Mouse (Mus musculus) hindbrain, embryonic 15.5 days (tissue): Measurements from ENCODE around the gene Eps15. TPM values are rescaled to one million over a fixed set of nuclear protein-coding genes. Genes with fewer than 3 reads are reported as not detected.
A peak's percentile ranks its signal among the peaks of the same experiment; 100 is the strongest.

Experiments
- ATAC-seq: fragments of 200-750 bp; cut with Nextera tagmentation; 2 replicates; pipeline ENCODE4 v1.8.0; 2017; ENCODE audit warnings: low read depth, moderate number of reproducible peaks, moderate TSS enrichment; ENCODE audit not compliant: low FRiP score
- H3K27ac ChIP-seq: fragments of 300-500 bp; sonication (generic); replicated peaks from 2 replicates; pipeline ENCODE4 v1.5.1; 2015; ENCODE audit warnings: mild to moderate bottlenecking, inconsistent platforms
- H3K27me3 ChIP-seq: fragments of 300-500 bp; sonication (generic); 2 replicates; pipeline ENCODE4 v1.6.1; 2015; ENCODE audit warnings: control low read depth, inconsistent platforms
- H3K36me3 ChIP-seq: fragments of 300-500 bp; sonication (generic); 2 replicates; pipeline ENCODE4 v1.6.1; 2015; ENCODE audit warnings: control low read depth, inconsistent platforms
- H3K4me1 ChIP-seq: fragments of 300-500 bp; sonication (generic); replicated peaks from 2 replicates; pipeline ENCODE4 v1.6.1; 2015; ENCODE audit warnings: control low read depth, inconsistent platforms
- H3K4me2 ChIP-seq: fragments of 300-500 bp; sonication (generic); 2 replicates; pipeline ENCODE4 v1.6.1; 2015; ENCODE audit warnings: moderate library complexity, mild to moderate bottlenecking, inconsistent platforms
- H3K4me3 ChIP-seq: fragments of 300-500 bp; sonication (generic); 2 replicates; pipeline ENCODE4 v1.5.1; 2015; ENCODE audit warnings: mild to moderate bottlenecking, inconsistent platforms
- H3K9ac ChIP-seq: fragments of 300-500 bp; sonication (generic); 2 replicates; pipeline ENCODE4 v1.6.1; 2015; ENCODE audit warnings: inconsistent platforms
- H3K9me3 ChIP-seq: fragments of 300-500 bp; sonication (generic); 2 replicates; pipeline ENCODE4 v1.6.1; 2016; ENCODE audit warnings: control low read depth, inconsistent platforms
- WGBS: fragments of 180-500 bp; shearing (Covaris S2); methylation state at CpG from one replicate; pipeline ENCODE4 v1.1.7; 2015; 5-methylcytosine and 5-hydroxymethylcytosine counted together
- polyA plus RNA-seq: library from polyadenylated mRNA; unstranded; fragments of >200 nt; fragmentation: Nextera tagmentation; extraction: Ambion mirVana; gene quantifications from 2 replicates; pipeline ENCODE4 v1.2.1, GENCODE M21; 2015

The Eps15 gene
- polyA plus RNA-seq, 1 experiment from 2014 or later = 65.2 TPM

DNA sequence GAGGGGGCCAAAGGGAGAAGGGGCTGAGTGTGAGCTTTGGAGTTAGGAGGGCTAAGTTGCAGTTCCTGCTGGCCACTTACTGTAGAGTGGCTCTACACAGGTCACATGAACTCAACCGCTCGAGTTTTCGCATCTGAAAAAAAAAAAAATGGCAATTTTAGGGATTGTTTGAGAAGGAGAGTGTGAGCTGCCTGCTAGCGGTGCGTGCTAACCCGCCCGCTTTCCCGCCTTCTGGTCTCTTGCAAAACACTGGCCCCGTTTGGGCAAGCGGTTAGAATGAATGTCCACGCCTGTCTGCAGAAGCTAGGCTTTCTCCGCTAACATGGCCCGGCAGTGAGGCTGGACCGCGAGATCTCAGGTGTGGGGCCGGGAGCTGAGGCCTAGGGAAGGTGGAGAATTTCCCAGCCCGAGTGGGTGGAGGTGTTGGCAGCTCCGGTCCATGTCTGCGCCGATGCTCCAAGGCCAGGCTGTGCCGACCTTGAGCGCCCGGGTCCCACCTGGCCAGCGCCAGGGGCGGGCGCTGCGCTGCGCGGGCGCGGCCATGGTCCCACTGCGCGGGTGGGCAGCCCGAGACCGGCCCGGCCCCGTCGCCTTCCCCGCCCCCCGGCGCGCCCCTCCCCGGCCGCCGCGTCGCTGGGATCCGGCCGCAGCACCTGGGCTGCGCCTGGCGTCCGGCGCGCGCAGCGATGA is 126.6 kb downstream of the Eps15 start, which contains the start of gene Ttc39a:
TSS of gene Ttc39a (plus strand) at position 138 of the 690 bp plus-strand sequence.
- Histone ChIP-seq H3K36me3 (no peaks in the 10 kb centered on the region), H3K4me2 (peak within 1 kb of the TSS; percentile 91), H3K4me1 (peaks cover 17% of the 10 kb centered on the region), H3K27me3 (no peaks in the 10 kb centered on the region), H3K9ac (peak within 1 kb of the TSS; percentile 72), H3K9me3 (no peaks in the 10 kb centered on the region), H3K4me3 (peak within 1 kb of the TSS; percentile 65), H3K27ac (no peak within 1 kb of the TSS)
- WGBS = under 1% methylated on average over 38 of the region's 56 CpGs
- ATAC-seq = peak; percentile 81

DNA sequence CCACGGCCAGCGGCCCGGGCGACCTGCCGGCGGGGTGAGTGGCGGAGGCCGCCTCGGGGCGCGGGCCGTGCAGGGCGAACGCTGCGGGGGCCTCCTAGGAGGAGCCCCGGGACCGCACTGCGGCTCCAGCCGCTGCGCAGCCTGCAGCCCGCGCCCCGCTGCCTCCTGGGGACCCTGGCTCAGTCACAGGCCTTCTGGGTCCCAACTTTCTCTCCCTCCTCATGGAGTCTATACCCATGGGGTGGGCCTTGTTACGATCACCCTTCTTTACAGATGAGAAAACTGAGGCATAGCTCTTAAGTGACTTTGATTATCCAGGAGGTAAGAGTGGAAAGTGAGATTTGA is 127.1 kb downstream of the Eps15 start:
- 3% methylated on average over 24 of the region's 24 CpGs for WGBS
- Histone ChIP-seq H3K9me3 (no peaks in the 10 kb centered on the region), H3K36me3 (no peaks in the 10 kb centered on the region), H3K4me1 (peaks cover 17% of the 10 kb centered on the region), H3K27me3 (no peaks in the 10 kb centered on the region), H3K27ac (no peak overlapping the region), H3K4me2 (peak overlapping the region; percentile 91), H3K9ac (peak overlapping the region; percentile 72), H3K4me3 (peak overlapping the region; percentile 65)
- ATAC-seq = peak; percentile 58; the same call in 1 of the 2 replicates

DNA sequence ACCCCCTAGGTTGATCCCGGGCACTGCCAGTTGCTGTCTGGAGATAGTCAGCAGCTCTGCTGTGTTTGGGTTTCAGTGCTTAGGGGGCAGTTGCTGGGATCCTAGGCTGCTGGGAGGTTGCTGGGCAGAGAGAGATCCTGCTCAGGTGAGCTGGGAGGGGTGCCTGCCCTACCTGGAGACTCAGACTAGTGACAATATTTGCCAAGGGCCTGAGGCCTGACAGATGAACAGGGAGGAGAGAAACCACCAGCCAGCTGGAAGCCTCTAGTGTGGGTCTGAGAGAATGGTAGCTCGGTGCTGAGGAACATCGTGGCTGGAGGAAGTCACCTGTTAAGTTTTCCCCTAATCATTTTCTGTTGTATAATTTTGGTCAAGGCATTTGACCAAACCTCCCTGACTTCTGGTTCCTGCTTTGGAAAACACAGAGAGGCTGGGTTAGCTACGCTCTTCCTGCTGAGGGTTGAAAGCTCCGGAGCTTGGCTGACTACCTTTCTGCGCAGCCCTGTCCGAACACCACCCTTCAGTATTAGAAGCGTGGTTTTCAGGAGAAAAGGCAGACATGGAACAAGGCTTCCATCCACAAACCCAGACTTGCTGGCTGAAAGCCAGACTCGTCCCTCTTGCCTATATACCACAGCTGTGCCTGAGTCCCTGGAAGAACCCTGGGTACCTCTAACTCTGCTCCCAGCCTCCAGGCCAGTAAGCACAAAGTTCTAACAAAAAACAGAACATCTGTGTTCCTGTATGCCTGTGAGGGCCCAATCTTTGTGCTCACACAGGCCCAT is 127.8 kb downstream of the Eps15 start:
- Histone ChIP-seq H3K4me3 (peak overlapping the region; percentile 65; the same call in 1 of the 2 replicates), H3K9ac (no peak overlapping the region), H3K27ac (no peak overlapping the region), H3K4me2 (peak overlapping the region; percentile 91), H3K4me1 (peaks cover 17% of the 10 kb centered on the region), H3K27me3 (no peaks in the 10 kb centered on the region), H3K9me3 (no peaks in the 10 kb centered on the region), H3K36me3 (no peaks in the 10 kb centered on the region)
- no peak for ATAC-seq
- 84% methylated on average over 9 of the region's 9 CpGs for WGBS

DNA sequence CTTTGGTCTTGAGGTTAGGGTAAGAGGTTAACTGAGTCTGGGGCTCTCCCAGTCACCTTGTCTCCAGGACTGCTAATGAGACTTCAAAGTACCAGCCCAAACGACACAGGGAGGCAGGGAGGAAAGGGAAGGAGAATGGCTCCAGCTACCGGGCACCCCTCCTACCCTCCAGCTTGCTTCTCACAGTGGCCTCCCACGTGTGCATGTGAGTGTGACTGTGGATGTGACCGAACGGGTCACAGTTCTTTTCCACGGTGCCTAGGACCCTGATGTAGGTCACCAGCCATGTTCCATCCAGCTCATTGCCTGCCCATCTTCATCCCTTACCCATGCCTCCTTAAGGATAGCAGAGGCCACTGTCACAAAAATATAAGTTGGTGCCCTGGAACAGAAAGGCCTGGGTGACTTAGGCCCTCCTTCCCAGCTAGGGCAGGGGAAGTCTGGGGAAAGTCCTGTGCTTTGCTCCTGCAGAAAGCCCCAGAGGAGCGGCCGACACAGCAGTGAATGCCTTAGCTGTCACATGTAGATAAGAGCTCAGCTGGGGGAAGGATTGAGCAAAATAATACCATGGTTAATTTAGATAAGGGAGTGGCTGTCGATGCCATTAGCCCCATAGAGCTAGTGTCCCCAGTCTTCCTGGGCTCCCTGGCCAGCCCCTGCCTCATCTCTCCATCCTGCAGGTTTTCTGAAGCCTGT is 130.8 kb downstream of the Eps15 start:
- ATAC-seq = no peak
- Histone ChIP-seq H3K4me3 (no peak overlapping the region), H3K27me3 (no peaks in the 10 kb centered on the region), H3K27ac (no peak overlapping the region), H3K9me3 (no peaks in the 10 kb centered on the region), H3K36me3 (no peaks in the 10 kb centered on the region), H3K4me2 (no peak overlapping the region), H3K4me1 (peaks cover 13% of the 10 kb centered on the region), H3K9ac (no peak overlapping the region)
- WGBS = 65% methylated on average over 9 of the region's 9 CpGs

DNA sequence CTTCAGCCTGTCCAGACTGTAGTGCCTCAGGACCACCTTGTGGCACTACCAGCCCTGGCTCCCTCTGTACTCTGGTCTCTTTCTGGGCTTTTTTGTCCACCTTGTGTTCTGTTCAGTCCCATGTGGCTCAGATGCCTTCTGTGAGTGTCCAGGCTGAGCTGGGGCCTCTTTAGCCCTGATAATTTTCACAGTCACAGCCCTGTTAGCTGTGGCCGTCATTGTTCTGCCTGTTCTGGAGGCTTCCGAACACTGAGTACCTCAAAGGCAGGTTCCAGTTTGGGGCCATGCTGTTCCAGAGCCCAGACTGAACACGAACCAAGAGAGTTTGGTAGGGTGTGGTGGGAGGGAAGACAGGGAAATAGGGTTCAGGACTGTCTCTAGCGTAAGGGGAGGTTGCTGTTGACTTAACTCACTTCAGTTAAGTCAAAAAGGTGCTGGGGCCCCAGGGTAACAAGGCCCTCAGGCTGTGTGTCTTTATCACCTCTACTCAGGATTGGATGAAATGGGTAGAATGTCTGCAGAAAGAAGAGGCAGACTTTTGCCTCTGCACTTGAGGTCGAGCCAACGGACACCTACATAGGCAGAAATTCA is 131.4 kb downstream of the Eps15 start:
- Histone ChIP-seq H3K9ac (no peak overlapping the region), H3K27me3 (no peaks in the 10 kb centered on the region), H3K4me2 (no peak overlapping the region), H3K36me3 (no peaks in the 10 kb centered on the region), H3K4me1 (peaks cover 6% of the 10 kb centered on the region; the same call in 1 of the 2 replicates), H3K4me3 (no peak overlapping the region), H3K9me3 (no peaks in the 10 kb centered on the region), H3K27ac (no peak overlapping the region)
- WGBS = 86% methylated on average over 6 of the region's 6 CpGs
- no peak for ATAC-seq

DNA sequence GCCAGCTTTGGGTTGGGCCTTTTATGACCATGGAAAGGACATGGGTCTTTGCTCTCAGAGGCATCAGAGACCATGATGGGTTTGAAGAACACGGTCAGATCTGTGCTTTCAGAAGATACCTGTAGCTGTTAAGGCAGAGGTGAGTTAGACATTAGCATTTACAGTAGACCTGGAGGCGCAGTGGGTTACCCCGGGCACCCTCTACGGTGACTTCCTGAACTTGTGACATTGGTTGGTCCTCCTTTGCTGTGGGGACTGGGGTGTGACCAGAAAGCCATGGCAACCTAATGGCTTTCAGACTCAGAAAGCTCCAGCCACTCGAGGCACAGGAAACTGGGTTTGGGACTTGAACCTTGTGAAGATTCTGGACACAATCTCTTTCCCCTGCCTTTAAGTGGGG is 132.2 kb downstream of the Eps15 start:
- Histone ChIP-seq H3K27me3 (no peaks in the 10 kb centered on the region), H3K9me3 (no peaks in the 10 kb centered on the region), H3K4me1 (0 out of 2 replicates have a peak, but pooled peaks cover 3% of the 10 kb centered on the region), H3K27ac (no peak overlapping the region), H3K9ac (no peak overlapping the region), H3K4me2 (no peak overlapping the region), H3K4me3 (no peak overlapping the region), H3K36me3 (no peaks in the 10 kb centered on the region)
- no peak for ATAC-seq
- WGBS = 87% methylated on average over 5 of the region's 5 CpGs

DNA sequence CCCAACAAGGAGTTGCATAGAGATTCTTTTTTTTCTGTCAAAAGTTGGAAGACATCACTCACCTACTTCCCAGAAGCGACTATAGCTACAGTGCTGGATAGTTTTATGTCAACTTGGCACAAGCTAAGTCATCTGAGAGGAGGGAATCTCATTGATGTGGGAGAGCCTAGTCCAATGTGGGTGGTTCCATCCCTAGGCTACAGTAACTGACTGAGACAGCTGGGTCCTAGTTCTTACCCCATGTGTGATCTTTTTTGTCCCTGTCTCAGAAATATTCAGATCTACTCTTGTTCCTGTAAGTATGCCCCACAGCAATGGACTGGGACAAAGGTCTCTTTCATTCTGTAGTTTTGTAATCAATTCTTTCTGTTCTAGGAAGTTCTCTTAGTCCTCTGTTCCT is 137.9 kb downstream of the Eps15 start:
- Histone ChIP-seq H3K4me1 (no peaks in the 10 kb centered on the region), H3K9ac (no peak overlapping the region), H3K36me3 (no peaks in the 10 kb centered on the region), H3K4me2 (no peak overlapping the region), H3K9me3 (no peaks in the 10 kb centered on the region), H3K27me3 (no peaks in the 10 kb centered on the region), H3K4me3 (no peak overlapping the region), H3K27ac (no peak overlapping the region)
- ATAC-seq = no peak
- 94% methylated on average over 1 of the region's 1 CpGs for WGBS

DNA sequence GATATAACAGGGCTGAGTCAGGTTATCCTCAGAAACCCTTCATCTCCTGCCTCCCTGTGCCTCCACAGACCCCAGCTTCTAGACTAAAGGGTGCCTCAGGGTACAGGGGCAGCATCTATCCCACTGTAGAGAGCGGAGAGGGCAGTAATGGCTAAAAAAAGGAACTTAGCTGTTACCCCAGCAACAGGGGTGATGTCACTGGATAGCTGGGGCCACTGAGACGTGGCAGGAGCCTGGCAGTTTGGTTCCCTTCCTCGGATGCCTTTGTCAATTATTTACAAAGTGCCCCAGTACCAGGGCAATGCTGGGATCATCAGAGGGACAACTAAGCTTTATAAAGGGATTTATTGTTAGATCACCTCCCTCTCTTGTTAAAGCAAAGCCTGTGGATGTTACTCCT is 138.9 kb downstream of the Eps15 start:
- Histone ChIP-seq H3K27ac (no peak overlapping the region), H3K9ac (no peak overlapping the region), H3K4me1 (no peaks in the 10 kb centered on the region), H3K36me3 (no peaks in the 10 kb centered on the region), H3K4me2 (no peak overlapping the region), H3K4me3 (no peak overlapping the region), H3K9me3 (no peaks in the 10 kb centered on the region), H3K27me3 (no peaks in the 10 kb centered on the region)
- no peak for ATAC-seq
- WGBS = 23% methylated on average over 3 of the region's 3 CpGs

DNA sequence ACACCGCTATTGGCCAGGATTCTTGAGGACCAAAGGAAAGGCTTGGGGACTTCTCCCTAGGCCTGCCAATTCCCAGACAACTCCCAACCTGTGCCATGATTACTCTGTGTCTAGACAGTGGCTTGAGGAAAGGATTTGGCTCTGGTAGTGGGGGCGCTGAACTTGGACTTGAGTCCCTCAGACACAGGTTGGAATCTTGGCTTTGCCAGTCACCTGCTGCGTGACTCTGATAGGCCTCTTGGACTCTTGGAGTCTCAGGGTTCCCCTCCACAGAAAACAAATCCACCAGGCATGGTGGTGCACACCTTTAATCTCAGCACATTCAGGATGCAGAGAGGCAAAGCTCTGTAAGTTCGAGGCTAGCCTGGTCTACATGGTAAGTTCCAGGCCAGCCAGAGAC is 139.5 kb downstream of the Eps15 start:
- 83% methylated on average over 4 of the region's 4 CpGs for WGBS
- Histone ChIP-seq H3K4me1 (no peaks in the 10 kb centered on the region), H3K4me3 (no peak overlapping the region), H3K27me3 (no peaks in the 10 kb centered on the region), H3K9me3 (no peaks in the 10 kb centered on the region), H3K4me2 (no peak overlapping the region), H3K9ac (no peak overlapping the region), H3K27ac (no peak overlapping the region), H3K36me3 (no peaks in the 10 kb centered on the region)
- ATAC-seq = no peak

DNA sequence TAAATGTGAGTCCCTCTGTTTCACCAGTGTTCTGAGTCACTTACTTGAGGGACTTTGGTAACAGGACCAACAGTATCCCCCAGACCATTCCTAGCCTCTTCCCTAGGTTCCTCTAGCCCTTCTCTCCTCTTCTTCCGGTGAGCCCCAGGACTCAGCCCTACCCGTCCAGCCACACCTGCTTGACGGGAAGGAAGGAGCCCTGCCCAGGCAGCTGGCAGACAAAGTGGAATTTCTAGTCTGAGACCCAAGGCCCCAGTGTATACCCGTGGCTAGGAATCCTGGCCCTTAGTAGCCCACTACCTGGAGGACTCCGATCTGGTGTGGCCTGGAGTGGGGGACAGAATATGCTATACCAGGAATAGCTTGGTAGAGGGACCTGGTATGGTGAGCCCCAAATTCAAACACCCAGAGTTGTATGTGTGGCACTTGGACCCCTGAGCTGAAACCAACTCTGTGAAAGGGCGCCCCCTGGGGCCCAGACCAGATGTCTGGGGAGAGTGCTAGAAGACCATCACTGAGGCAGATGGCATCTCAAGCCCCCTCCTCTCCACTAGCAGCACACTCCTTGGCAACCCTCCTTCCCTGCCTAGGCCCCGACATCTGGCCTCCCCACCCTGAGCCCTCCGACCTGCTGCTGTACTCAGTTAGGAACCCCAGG is 140.2 kb downstream of the Eps15 start:
- Histone ChIP-seq H3K27ac (no peak overlapping the region), H3K4me2 (no peak overlapping the region), H3K27me3 (no peaks in the 10 kb centered on the region), H3K4me1 (no peaks in the 10 kb centered on the region), H3K4me3 (no peak overlapping the region), H3K9me3 (no peaks in the 10 kb centered on the region), H3K36me3 (no peaks in the 10 kb centered on the region), H3K9ac (no peak overlapping the region)
- WGBS = 77% methylated on average over 8 of the region's 8 CpGs
- no peak for ATAC-seq

DNA sequence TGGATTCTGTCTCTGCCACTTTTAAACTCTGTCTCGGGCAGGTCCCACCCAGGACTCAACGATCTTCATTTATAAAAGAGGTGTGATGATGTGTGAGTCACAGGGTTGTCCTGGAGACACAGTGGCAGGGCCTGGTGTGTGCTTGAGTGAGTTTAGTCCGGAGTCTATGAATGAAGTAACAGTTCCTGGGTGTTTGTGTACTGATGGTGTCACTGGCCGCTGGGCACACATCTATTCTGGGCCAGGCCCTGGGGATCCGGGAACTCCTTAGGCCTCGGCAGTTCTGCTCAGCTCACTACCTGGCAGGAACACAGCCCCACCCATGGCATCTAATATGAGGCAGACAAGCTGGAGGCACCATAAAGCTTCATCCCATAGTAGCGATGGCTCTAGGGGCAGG is 141.5 kb downstream of the Eps15 start:
- no peaks in the 10 kb centered on the region for H3K36me3 ChIP-seq
- H3K4me1 ChIP-seq = no peaks in the 10 kb centered on the region
- H3K27me3 ChIP-seq = no peaks in the 10 kb centered on the region
- no peak overlapping the region for H3K4me3 ChIP-seq
- H3K9me3 ChIP-seq = no peaks in the 10 kb centered on the region
- 88% methylated on average over 7 of the region's 7 CpGs for WGBS
- H3K4me2 ChIP-seq = no peak overlapping the region
- no peak overlapping the region for H3K9ac ChIP-seq
- H3K27ac ChIP-seq = no peak overlapping the region
- no peak for ATAC-seq
